Mouse (Mus musculus): Measurements from ENCODE around the gene Abcc4. TPM values are rescaled to one million over a fixed set of nuclear protein-coding genes. Genes with fewer than 3 reads are reported as not detected.

Abcc4 gene
- 20.0 TPM for polyA plus RNA-seq (2014; fragmentation: Illumina TruSeq; extraction: RNeasy Lipid Tissue Mini Kit (QIAGEN cat#74804); ENCODE audit: low read depth, low replicate concordance)

GRCm38 (mm10) chr14:118705808-118706731 is at the start of gene Abcc4:
Gene Abcc4 (minus strand): TSS chr14:118706219.

Other genes starting within 250 kb of the Abcc4 start
- 2.9 TPM for gene Cldn10, start 81.7 kb upstream of the Abcc4 start, polyA plus RNA-seq (2014; fragmentation: Illumina TruSeq; extraction: RNeasy Lipid Tissue Mini Kit (QIAGEN cat#74804); ENCODE audit: low read depth, low replicate concordance)
- 11.3 TPM for gene Dzip1, start 219.2 kb upstream of the Abcc4 start, polyA plus RNA-seq (2014; fragmentation: Illumina TruSeq; extraction: RNeasy Lipid Tissue Mini Kit (QIAGEN cat#74804); ENCODE audit: low read depth, low replicate concordance)
- 180 TPM for gene Dnajc3, start 231.8 kb upstream of the Abcc4 start, polyA plus RNA-seq (2014; fragmentation: Illumina TruSeq; extraction: RNeasy Lipid Tissue Mini Kit (QIAGEN cat#74804); ENCODE audit: low read depth, low replicate concordance)

Data from adrenal gland, adult 10 weeks (tissue).